Mouse (Mus musculus) induced T-regulatory cell, adult 2 months (primary cell): ENCODE measurements at regions not wholly inside any gene's neighbourhood (a gene's known extent, or its start where the extent isn't known, plus 50 kb on each side); places are given as distances from the start of the nearest gene placed in this dataset.

Source experiments
- DNase-seq: peaks from one replicate; pipeline ENCODE4 v3.0.0-alpha.2; 2012; ENCODE audit warnings: low read depth

GRCm38 (mm10) chr16:55442821-55443581 is 145.2 kb upstream of the Zpld1 start:
- DNase-seq: no peak

GRCm38 (mm10) chr16:55435139-55435968 is 137.6 kb upstream of the Zpld1 start:
- DNase-seq: no peak

DNA sequence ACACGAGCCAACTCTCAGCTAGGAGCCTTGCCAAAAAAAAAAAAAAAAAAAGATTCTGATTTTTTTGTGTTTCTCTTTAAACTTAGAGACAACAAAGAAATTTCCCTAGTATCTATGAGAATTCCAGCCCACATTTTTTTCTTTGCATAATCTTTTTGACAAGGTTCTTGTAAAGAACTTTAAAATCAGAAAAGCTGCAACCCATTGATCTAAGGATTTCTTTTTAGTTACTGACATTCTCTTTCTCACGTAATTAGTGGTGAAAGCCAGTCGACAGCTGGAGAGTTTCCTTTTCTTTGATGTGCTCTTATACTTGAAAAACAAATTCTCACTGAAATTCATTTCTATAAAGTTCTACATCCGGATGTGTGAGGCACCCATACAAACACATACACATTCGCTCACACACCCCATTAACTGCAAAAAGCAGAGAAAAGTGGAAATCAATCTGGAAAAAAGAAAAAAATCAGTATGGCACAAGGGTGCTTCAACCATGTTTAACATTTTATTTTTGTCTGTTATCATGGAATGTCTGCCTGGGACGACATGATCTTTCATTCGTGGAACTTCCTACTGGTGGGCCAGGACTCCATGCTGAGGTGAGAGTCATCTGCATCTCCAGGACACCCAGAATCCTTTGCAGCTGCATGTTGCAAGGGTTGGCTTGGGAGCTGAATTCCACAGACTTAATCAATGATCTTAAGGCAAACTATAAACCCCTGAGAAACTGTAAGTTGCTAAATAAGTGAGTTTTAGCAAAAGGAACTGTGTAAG is 124.0 kb upstream of the Zpld1 start:
- DNase-seq: no peak

DNA sequence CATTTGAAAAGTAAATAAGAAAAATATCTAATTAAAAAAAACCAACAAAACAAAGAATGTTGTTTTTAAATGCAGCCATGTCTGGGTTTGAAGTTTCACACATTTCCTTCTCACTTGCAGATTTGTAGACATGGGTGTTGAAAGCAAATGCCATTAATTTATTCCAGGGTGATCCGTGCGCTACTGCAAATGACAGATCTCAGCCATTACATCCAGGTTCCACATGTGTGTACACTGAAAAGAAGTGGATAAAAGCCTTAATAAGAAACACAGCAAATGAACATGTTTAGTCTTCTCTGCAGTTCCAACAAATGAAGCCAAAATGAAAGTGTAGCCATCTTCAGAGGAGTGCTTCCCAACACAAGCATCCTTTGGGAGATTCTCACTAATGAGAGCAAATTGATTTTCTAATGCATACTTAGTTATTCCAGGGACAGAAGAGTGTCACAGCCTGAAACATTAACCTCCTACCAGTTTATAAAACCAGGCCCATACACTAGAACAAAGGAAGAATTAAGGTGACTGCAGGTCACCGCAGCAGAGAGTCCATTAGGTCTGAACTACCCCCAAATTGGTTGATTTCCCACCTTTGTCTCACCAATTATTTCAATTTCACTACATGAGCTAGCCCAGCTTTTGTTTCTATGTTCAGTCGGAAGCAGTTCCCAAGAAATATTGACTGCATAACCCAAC is 123.2 kb upstream of the Zpld1 start:
- DNase-seq: no peak

- DNase-seq: no peak
Observed at GRCm38 (mm10) chr16:55418871-55419270, 121.1 kb upstream of the Zpld1 start.

DNA sequence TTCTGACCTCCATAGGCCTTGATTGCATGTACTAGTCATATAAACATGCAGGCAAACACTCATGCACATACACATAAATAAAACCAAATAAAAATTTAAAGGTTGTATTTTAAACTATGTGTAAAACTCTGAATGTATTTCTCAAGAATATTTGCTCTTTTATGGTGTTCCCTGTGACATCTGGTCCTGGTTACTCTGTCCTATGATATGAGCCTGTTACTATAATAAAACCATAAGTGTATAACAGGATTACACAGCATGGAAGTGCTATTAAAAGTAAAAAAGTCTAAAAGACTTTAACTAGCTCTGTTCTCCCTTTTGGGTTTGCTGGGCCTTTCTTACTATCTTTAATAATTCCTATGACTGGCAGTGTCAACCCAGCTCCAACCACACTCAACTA is 103.0 kb upstream of the Zpld1 start:
- no peak for DNase-seq

DNA sequence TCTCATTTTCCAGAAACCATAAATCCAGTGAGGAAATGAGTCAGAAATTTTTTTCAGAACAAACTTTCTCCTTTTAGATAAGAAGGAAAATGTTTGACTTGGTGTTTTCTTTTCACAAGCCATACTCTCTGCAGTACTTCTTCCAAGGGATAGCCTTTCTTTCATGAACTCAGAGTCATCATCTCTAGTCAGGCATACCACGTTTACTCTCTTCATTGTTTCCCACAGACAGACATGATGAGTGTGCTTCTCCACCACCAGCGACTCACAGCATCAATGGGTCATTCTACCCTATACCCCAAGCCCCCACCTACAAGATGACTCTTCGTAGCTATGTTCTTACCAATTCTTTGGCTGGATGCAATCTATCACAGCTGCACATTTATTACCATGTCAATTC is 97.1 kb upstream of the Zpld1 start:
- DNase-seq: no peak

DNA sequence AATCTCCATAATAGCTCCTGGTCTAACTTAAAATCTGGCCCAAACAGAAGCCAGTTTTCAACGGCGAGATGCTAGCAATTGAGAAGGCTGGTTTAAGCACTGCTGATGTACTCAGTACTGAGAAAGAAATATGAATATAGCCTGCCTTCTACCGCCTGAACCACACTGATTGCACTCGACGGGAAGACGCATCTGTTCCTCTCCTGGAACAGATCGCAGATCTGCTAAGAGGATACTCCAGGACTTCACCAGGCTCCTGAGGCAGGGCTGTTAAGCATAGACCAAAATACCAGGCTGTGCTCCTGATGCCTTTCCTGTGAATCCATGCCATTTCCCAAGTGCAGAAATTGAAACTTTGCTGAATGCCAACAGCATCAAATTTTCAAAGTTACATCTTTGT is 92.6 kb upstream of the Zpld1 start:
- no peak for DNase-seq

DNA sequence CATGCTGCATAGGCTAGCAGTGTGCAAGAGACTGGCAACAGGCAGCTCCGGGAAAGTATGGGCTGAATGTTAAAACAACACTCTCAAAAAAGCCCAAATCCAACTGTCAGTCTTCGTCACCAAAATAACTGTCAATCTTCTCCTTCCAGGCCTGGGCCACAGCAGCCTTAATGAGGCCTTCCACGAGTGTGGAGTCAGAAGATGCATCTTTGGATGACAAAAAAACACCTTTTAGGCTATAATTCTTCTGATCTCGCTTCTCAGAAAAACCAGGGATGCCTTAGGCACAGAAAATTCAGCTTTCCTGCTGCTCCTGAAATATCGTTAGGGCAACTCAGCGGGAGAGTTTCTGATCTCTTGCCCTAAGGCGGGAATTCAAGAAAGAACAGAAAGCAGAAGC is 82.2 kb upstream of the Zpld1 start:
- no peak for DNase-seq

DNA sequence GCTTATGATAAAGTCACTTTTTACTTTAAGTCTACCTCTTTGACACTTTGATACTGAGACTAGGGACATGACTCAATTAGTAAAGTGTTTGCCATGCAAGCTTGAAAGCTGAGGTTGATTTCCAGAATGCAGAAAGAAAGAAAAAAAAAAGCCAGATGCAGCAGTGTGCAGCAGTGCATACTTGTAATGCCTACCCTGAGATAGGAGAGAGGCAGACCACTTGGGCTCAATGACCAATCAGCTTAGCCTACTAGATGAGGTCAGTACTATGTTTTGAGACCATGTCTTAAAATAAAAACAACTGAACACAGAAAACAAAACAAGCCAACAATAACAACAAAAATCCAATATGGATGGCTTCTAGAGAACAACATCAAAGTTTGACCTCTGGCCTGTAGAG is 81.4 kb upstream of the Zpld1 start:
- DNase-seq: no peak

- no peak for DNase-seq
Observed at GRCm38 (mm10) chr16:55378701-55379100, 80.9 kb upstream of the Zpld1 start.

- DNase-seq: no peak
Observed at GRCm38 (mm10) chr16:55375922-55376321, 78.1 kb upstream of the Zpld1 start.

DNA sequence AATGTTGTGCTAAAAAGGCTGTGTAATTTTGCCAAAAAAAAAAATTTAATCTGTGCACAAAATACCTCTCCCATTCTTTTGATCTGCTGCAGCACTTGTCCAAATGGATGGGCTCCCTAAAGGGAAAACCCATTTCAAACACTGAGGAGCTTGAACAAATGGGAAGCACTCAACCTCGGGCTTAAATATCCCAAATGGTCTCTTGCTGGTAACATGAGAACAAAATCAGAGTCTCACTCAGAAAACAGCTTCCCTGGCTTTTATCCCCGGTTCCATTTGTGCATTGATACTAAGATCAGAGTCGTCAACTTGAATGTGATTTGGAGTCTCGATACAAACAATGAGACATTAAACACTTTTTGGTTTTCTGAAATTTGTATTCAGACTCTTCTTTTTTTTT is 59.9 kb upstream of the Zpld1 start:
- no peak for DNase-seq

GRCm38 (mm10) chr16:55356097-55356496 is 58.3 kb upstream of the Zpld1 start:
- DNase-seq: no peak
